Mouse (Mus musculus) ovary, postnatal 14 days (tissue): Measurements from ENCODE around the gene Il7r.
"Not testable (repeated sequence)": the region's sequence is repeated elsewhere in the genome, so short reads cannot be mapped to it uniquely, and the experiment has no call there.

Source experiments
- DNase-seq: peaks from one replicate; pipeline ENCODE4 v3.0.0; 2022; ENCODE audit warnings: low spot score

Gene Il7r

GRCm38 (mm10) chr15:9530076-9530475, at the start of gene Il7r:
Il7r (minus strand) TSS chr15:9530176.
- DNase-seq, result no peak

- DNase-seq, result no peak
Observed at GRCm38 (mm10) chr15:9577303-9577702, 47.3 kb upstream of the Il7r start.

DNA sequence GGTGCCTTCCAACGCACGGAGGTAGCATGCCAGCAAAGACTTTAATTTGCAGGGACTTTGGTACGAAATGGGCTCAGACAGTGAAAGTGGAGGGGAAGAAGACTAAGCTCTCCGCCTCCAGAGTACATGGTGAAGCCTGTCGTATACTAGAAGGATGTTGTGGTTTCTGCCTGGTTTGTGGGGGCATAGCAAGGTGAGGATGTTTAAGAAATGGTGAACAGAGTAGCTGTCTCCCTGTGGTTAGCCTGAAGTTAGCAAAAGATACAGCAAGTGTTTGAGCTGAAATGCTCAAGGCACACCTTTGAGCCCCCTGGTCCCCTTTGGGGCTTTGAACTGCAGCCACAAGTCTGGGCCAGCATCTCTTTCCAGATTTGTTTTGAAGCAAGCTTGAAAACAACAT, 44.8 kb upstream of the Il7r start:
- DNase-seq, result no peak

GRCm38 (mm10) chr15:9573361-9573760, 43.4 kb upstream of the Il7r start:
- DNase-seq, result no peak

- no peak for DNase-seq
Observed at GRCm38 (mm10) chr15:9572664-9573063, 42.7 kb upstream of the Il7r start.

DNA sequence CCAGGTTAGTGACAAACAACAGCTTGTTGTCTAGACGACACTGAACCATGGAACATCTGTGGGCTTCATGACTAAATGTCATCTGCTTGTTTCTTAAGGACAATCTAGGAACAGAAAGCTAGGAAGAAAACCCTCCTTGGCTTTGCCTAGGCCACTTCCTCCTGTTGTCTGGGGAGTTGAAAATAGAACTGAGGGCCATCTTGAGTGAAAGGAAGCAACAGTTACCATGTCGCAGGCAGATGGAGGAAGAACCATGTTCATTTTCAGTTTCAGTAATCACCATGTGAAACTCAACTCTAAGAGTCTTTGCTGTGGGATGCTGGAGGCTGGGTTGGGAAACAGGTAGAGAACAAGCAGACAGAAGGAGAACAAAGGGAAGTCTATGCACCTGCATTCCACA, 41.9 kb upstream of the Il7r start:
- no peak for DNase-seq

DNA sequence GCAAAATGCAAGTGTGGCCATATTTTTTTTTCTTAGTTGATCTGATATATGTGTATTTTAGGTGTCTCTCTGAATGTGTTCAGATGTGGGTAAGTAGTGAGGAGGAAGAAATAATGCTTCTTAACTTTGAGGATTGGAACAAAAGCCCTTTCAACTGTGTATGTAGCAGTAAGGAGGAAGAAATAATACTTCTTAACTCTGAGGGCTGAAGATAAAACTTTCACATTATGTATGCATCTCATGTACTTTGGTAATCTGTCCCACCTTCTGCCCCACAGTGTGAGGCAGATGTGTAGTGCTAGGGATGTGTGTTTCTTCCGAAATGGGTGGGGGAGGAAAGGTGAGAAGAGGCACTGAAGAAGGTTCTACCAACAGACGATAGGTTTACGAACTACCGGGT, 37.3 kb upstream of the Il7r start:
- DNase-seq, result no peak

DNA sequence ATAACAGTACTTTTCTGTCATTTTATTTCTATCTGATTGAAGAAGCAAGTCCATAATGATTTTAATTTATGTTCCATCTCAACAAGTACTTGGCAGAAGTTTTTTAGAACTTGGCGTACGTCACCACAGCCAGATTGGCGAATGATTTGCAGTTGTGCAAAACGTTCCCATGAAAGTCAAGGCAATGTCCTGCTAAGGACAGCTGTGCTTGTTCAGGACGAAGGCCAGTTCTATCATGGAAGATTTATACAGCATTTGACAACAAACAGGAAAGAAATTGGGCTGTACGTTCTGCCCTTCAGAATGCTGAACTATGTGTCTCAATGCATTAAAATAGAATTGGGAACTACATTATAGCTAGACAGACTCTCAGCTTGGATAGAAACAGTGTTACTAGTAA, 35.4 kb upstream of the Il7r start:
- DNase-seq, result no peak

DNA sequence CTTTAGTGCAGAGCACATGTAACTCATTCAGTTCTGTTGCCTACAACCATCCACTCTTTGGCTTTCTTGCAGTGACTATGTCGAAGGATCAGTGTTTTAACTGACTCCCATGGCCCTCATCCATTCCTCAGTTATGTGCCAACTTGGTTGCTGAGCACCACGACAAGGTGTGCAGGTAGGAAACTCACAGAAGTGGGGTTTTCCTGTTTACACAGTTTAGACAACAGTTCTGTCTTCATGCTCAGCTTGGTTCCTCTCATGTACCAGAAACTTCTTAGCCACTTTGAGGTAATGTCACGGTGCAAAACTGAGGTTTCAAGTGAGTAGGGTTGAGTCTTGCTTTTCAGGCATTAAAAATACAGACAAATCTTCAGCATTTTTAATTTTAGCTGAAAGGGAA, 34.2 kb upstream of the Il7r start:
- DNase-seq, result no peak

GRCm38 (mm10) chr15:9557264-9557663, 27.3 kb upstream of the Il7r start:
- DNase-seq, result not testable (repeated sequence)

DNA sequence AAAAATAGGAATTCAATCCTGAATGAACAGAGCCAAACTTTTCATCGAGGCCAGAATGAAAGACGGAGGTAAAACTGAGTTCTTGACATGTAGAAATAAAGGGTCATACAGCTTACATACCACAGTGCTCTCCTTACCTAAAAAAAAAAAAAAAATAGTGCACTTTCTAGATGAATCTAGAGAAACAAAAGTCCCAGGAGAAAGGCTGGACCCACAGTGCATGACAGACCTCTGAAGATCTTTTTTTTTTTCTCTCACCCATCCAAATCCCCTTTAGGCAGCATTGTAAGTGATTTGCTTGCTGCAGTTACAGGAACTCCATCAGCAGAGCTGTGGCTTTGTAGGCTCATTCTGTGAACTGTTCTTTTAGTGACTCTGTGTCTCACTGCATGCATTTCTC, 19.0 kb upstream of the Il7r start:
- no peak for DNase-seq

GRCm38 (mm10) chr15:9535200-9535599, 5.2 kb upstream of the Il7r start:
- no peak for DNase-seq

- DNase-seq, result no peak
Observed at GRCm38 (mm10) chr15:9533356-9533902, 3.5 kb upstream of the Il7r start.

- DNase-seq, result no peak
Observed at GRCm38 (mm10) chr15:9529646-9530045, 330 bp downstream of the Il7r start.

DNA sequence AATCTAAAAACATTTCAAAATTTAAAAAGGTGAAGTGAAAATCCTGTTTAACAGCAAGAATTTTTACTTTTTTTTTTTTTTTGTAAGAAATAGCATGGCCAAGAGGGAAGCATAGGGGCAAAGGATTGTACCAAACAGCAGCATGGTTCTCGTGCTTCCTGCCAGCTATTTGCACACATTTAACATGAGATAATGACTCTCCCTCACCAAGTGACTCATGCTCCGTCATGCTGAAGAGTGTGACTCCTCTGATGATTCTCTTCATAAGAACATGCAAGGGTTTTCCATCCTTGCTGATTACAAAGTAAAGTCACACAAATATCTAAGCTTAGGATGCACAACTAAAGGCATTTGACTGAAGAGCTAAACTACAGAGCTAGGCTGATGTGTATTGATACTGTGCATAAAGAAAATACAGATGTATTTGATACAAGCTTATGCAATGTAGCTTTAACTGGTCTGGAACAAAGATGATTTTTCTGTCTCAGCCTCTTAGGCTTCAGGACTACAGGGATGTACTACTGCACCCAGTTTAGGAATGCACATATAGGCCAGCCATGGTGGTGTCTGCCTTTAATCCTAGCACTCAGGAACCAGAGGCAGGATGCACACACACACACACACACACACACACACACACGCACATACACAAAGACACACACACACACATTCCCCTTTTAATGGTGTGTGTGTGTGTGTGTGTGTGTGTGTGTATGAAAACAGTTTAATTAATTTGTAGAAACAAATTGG, 1.6 kb downstream of the Il7r start:
- no peak for DNase-seq

DNA sequence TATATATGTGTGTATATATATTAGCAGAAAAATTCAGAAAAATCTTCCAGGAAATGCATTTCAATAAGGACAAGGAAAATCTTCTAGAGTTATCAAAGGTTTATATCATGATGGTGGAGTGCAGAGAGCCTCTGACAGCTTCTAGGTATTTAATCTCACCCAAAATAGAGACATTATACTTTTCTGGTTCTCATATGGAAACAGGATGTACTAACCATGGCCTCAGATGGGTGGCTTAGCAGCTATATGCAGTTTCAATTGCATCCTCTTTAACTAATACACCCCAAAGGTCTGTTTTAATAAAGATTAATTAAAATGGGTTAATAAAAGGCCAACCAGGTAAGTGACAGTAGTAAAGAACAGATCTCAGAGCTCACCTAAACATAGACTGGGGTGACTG, 3.6 kb downstream of the Il7r start:
- no peak for DNase-seq

DNA sequence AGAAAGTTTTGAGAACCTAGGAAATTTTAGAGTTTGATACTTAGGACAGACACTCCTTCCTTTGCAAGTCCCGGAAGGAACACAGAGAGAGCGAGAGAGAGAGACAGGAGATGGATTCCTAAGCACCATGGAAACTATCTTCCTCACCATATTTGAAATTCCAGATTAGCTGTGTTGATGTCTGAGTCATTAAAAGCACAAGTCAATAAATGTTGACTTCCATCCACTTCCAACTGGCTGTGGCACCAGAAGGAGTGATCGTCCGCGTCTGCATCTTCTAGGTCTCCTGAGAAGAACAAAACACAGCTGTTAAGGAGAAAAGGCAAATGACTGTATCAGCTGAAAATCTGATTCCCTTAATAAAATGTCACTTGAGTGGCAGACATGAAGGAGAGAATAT, 5.1 kb downstream of the Il7r start:
- no peak for DNase-seq

DNA sequence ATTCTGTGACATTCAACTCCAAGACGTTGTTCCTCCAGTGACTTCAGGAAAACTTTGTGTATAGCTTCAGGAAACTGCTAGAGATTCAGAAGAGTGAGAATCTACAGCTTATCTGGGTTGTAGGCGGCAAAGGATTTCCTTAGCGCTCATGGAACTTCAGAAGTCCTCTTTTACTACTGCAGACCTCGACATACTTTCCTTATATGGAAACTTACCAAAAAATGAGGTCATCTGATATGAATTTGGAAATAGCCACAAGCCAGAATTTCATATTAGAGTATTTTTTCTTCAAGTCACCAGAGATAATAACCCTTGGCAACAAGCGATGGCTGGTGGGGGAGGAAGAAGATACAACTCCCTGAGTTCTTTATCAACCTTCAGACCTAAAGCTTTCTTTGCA, 6.0 kb downstream of the Il7r start:
- DNase-seq, result no peak

DNA sequence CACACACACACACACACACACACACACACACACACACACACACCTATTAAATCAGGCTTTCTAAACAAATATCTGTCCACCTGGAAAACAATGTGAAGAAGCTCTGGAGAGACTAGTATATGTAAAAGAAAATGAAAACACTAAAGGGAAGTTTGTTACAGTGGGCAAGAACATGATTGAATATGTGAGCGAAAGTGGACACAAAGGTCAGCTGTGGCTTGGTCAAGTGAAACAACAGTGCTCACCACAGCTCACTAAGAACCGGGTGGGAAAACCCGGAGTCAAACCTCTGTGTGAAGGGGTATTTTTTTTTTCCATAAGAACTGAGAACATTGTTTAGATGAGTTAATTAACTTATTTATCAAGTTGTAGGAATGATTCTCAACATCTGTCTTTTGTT, 6.9 kb downstream of the Il7r start:
- DNase-seq, result no peak

- no peak for DNase-seq
Observed at GRCm38 (mm10) chr15:9492077-9492476, 37.9 kb downstream of the Il7r start.

- no peak for DNase-seq
Observed at GRCm38 (mm10) chr15:9489417-9490118, 40.4 kb downstream of the Il7r start.

GRCm38 (mm10) chr15:9473188-9473587, 56.8 kb downstream of the Il7r start:
- no peak for DNase-seq

DNA sequence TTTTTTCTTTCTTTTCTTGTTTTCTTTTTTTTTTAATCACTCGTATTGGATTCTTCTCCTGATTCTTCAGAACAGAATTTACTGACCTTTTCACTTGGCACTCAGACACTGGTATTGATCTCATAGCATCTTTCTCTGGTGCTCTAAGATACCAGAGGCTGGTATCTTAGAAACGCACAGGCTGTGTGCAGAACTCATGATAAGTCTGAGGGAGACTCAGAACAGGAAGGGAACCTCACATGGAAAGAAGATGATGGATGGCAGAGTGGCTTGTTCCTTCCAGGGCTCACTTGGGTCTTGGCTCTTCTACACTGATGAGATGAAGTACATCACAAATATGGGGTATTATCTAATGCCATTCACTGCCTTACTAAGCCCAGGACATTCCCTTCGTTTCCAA, 57.4 kb downstream of the Il7r start:
- no peak for DNase-seq

- no peak for DNase-seq
Observed at GRCm38 (mm10) chr15:9472167-9472566, 57.8 kb downstream of the Il7r start.
